Mouse (Mus musculus): ENCODE measurements around the gene Abr.

Abr gene

DNA sequence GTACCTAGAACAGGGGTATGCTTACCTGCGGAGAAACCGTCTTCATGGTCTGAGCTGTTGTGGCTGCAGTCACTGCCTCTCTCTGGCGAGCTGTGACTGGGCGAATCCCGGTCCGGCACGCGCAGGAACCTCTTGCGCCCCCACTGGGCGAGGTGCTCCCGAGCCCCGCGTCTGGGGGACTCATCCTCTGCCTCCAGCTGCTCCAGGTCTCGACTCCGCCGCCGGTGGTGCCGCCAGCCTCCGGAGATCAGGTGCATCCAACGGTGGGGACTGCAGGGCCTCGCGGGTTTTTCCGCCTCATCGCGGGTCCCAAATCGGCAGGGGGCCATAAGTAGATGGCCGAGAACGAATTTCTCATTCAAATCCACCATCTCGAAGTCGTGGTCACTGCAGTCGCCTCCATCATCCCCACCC lies at the start of gene Abr:
Gene Abr, minus strand, starts transcription at position 163 of the 414 bp plus-strand sequence.
- peak; percentile 73 for DNase-seq (ENCODE audit: low spot score)

DNA sequence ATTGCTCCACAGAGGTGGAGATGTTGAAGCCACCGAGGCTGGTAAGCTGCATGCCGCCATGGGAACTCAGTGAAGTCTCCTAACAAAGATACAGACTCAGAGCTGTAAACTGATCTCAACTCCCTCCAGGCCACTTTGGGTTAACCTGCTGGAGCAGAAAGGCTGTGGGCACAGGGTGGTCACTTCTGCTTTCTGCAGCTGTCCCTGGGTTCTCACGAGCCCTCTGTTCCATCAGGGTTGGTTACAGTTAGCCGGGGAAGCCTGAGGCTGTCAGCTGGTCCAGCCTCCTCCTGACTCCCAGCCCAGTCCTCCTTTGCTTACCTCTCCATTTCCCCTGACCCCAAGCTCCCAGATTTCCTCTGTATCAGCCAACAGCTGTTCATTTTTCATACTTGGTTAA lies 45.7 kb upstream of the Abr start:
- DNase-seq (ENCODE audit: low spot score) = no peak

DNA sequence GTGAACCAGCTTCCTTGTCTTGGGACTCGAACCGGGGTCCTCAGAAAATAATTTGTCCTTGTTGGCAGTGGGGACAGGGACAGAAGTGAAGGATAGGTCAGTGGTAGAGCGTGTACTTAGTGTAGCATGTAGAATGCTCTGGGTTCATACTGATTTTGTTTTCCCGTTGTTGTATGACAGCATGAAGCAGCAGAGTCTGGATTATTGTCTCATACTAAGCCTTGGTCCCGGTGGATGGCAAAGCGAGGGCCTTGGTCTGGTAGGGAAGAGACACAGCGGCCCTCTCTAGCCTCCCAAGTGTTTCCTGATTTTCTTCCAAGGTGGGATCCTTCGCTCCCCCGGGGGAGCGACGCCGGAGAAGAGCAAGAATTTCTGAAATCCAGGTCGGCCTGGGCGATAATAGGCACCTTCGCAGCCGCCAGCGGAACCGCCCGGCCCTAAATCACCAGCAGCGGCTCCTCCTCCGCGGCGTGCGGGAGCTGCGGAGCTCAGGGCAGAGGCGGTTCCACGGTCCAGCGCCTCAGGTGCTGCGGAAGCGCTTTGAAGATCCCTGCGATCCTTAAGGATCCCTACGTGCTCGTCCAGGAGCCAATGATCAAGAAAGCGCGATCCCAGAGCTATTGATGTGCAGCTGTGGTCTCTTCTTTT lies 44.0 kb upstream of the Abr start:
- no peak for DNase-seq (ENCODE audit: low spot score)

DNA sequence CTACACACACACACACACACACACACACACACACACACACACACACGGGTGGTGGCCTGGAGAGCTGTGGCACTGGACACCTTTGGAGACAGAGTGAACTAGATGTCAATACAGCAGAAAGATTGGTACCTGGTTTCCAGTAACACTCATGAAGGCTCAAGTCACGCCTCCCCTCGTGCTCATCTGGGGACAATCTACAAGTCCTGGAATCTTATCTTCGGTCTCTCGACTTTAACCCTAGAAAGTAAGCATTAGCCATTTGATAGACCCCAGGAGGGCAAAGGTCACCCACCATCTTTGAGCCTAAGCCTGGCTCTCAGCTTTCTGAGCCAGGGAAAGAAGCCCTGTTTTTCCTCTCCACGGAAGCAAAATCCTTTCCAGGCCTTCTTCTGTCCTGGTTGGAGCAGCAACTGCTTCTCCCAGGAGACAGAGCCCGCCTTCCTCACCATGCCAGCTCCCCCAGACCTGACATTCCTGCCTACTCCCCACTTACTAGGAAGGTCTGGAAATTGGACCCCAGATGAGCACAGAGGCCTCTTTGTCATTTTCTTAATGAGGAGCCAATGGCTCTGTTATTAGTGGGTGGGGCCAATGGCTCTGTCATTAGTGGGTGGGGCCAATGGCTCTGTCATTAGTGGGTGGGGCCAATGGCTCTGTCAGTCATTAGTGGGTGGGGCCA lies 39.8 kb upstream of the Abr start:
- DNase-seq (ENCODE audit: low spot score) = no peak

DNA sequence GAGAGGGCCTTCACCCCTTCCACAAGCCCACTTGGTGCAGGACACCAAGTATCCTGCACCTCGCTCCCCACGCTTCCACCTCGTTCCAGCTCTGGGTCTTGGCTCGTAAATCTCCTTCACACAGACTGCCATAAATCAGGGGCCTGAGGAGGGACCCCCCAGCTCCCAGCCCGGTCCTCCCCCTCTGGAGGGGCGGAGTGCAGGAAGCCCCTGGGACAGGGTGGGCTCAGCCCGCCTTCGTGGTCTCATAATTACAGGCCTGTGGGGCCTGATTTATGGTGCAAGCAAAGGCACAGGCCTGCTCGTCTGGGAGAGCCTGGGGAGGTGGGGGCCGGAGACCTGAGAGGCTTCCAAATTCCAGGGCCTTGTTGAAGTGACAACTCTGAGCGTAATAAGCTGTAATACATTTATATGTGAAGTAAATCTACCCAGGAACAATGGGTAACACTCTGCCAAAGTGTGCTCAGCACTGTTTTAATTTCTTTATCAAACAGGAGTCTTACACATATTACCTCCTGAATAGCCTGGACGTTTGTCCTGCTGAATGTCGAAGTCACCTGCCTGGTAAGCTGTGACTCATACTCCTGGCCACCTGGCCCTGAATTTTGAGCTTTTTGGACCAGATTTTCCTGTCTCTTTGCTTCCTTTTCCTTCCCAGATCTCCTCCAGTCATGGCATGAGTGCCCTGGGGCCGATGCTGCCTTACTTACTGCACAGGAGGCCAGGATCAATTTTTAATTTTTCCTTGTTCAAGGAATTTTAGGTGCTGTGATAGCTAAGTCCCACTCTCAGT lies 37.2 kb upstream of the Abr start:
- no peak for DNase-seq (ENCODE audit: low spot score)

DNA sequence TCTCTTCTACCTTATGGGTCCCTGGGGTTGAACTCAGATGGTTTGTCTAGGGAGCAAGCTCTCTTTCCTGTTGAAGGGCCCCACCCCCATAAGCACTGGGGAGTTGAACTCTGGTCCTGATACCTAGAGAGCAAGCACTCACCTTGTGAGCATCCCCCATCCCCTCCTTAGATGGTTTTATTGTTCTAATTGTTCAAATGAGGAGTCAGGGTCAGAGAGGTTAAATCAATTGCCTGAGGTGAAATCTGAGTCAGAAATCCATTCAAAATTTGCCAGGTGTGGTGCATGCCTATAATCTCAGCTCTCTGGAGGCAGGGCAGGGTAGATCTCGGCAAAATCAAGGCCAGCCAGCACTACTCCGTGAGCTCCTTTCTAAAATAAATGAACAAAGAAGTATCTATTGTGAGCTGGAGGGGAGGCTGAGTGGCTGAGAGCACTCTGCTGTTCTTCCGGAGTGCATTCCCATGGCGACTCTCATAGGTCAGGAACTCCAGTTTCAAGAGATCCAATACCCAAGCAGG lies 35.4 kb upstream of the Abr start:
- DNase-seq (ENCODE audit: low spot score) = no peak

DNA sequence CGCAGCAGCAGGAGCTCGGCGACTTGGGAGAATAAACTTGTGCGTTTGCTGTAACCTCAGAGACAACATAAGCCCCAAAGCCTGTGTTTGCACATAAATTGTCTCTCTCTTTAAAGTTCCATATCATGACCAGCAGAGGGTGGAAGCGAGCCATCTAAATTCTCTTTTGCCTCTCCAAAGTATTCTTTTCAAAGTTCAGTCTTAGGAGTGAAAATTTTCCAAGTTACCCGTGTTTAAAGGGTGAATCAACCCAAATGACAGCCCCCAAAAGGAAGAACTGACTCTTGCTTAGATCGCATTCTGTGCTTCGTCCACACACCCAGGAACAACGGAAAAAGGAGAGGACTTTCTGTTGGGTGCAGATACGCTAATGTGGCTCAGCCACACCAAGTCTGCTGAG lies 33.0 kb upstream of the Abr start:
- DNase-seq (ENCODE audit: low spot score) = no peak

DNA sequence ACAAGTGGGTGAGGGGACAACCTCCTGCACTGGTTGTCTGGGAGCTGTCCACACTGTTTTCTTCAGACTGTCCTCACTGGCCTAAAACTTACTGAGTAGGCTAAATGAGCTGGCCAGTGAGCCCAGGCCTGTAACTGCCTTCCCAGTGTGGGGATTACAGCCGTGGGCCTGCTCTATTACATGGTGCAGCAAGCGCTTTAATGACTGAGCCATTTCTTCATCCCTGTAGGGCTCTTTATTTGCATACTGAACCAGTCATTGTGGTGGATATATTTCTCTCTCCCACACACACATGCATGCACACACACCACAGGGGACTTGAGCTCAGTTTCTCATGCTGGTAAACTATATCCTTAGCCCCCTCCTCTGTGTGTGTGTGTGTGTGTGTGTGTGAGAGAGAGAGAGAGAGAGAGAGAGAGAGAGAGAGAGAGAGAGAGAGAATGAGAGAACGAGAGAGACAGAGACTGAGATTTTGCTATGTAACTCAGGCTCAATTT lies 30.8 kb upstream of the Abr start:
- no peak for DNase-seq (ENCODE audit: low spot score)

DNA sequence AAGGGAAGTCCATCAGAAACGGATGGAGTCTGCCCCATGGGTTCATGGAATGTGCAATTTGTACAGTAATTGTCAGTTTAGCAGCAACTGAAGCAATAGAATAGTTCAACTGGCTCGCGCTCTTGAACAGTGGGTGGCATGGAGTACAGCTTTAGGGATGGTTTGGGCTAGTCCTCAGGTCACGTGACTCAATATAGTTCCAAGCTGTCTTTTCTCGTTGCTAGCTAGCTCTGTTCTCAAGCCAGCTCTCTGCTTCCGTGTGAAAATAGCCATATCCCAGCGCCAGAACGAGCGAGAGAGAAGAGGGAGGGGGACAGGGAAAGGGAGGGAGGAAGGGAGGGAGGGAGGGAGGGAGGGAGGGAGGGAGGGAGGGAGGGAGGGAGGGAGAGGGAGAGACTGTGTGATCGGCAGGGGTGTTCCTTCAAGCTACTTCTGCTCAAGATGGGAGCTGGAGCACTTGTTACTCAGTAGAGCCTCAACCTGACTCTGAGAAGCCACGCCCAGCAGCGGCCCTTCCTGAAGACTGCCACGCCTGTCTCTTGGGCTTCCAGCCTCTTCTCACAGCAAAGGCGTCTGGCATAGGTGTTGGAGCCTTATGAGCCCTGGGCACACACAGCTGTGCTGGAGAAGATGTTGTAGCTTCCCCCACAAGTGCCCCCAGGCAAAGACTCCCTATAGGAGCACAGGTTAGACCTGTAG lies 28.9 kb upstream of the Abr start:
- DNase-seq (ENCODE audit: low spot score) = no peak

DNA sequence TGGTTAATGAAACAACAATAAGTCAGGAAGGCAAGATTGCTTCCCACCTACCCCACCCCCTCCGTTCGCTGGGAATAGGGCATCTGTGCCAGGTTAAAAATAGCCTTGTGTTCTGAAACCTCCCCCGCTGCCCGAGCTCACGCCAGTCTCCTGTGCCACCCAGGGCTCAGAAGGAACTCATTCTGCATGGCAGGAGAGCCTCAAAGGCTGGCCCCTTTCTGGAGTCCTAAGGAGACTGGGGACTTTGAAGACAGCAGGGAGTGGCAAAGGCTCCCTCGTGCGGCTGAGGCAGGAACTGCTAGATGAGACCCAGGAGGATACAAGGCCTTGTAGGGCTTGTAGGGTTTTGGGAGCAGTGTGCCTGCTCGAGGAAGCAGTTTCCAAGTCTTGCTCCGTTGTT lies 25.4 kb upstream of the Abr start:
- DNase-seq (ENCODE audit: low spot score) = peak; percentile 78

DNA sequence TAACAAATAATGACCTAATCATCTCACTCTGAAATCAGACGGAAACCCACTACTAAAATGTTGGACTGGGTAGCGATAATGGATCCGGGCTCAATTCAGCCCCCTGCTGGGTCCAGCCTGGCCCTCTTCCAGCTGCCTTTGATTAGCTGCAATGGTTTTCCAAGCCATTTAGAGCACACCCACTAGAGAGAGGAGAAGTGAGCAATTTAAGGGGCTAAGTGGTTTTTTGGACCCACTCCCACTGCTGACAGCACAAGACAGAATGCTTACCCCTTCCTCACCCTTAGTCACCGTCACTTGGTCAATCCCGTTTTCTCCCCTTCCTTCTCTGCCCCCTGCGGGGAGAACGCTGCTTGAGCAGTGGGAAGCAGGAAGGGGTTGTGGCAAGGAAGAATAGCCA lies 24.9 kb upstream of the Abr start:
- no peak for DNase-seq (ENCODE audit: low spot score)

DNA sequence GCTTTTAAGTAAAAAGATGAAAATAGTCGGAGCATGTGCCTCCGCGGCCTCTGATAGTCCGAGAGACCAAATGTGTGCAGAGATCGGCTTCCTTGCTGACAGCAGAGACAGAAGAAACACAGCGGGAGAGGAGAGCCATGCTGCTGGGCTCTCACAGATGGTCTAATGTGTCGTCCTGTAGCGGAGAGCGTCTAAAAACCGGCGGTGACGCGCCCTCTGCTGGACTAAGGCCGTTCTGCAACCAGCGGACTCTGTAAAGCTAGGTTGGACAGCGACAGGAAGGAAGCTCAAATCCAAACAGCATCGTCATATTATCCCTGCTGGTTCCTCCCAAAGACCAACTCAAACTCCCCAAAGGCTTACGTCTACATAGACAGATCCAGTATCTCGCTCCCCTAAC lies 23.8 kb upstream of the Abr start:
- peak; percentile 87 for DNase-seq (ENCODE audit: low spot score)

DNA sequence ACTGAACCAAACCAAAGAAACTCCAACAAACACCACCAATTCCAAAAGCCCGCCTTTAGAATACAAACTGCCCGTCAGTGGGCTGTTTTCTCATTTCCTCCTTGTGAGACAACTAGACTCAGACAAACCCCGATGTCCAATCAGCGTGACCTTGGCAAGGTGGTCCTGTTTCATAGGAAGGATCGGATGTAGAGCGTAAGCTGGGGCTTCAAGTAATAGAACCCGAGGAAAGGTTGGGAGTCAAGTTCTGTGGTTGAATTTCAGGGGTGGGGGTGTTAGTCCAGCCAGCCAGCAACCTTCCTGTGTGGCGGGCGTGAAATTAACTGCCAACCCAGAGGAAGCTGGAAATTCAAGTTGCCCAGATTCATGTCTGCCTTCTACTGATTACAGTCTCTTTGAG lies 22.9 kb upstream of the Abr start:
- no peak for DNase-seq (ENCODE audit: low spot score)

DNA sequence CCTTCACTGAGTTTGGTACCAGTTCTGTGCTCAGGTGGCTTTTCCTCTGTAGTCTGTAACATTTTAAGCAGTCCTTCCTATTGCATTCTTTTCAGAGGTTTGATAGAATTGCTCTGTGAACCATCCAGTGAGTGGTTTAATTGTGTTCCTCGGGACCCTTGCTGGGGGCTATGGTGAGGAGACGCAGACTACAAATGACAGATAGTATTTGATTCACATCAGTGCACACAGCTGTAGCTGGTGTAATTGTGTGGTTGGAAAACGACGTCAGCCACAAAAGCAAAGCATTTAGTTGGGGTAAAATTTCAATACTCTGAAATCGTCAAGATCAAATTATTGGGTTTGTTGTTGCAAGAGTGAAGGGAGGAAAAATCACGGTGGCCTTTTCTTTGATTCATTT lies 22.1 kb upstream of the Abr start:
- no peak for DNase-seq (ENCODE audit: low spot score)

DNA sequence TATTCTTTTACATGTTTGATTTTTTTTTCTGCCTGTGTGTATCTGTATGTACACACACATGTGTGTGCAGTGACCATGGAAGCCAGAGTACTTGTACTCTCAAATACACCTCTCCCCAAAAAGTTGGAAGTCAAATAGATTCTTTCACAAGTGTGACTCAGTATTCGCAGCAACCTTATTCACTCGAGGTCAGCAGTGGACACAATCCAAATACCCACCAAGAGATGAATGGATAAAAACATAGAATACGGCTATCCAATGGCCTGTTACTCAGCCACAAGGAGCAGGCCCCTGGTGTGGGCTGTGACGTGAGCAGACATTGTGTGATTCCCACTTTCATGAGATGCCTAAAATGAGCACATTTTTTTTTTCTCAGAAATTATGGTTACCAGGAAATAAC lies 18.1 kb upstream of the Abr start:
- no peak for DNase-seq (ENCODE audit: low spot score)

DNA sequence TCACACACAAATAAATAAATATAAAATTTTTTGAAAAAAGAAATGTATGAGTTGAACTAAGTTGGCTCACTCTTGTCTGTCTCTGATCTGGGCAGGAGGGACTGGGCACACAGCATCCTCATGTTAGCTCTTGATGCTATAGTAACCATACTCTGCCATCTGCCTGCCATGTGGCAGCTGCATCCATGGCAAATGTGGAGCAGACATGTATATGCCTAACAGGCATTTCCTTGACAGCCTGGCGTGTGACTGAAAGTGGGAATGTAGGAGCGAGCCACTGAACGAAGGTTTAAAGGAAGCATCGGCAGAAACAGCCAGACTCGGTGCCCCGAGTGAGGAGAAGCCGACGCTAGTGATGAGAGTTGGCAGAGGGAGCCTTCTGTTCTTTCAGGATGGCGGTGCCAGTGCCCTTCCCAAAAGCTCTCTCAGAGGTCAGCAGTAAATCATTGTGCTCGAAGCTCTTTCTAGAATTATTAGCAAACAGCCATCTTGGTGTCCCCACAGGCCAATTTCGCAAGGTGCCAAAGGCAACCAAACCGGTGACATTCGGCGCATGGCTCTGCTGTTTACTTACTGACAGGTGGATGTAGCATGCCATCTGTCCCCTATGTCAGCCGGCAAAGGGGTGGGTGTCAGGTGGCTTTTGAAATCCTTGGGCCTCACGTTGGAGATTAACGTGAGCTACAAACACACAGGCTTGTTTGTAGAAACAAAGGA lies 17.3 kb upstream of the Abr start:
- no peak for DNase-seq (ENCODE audit: low spot score)

DNA sequence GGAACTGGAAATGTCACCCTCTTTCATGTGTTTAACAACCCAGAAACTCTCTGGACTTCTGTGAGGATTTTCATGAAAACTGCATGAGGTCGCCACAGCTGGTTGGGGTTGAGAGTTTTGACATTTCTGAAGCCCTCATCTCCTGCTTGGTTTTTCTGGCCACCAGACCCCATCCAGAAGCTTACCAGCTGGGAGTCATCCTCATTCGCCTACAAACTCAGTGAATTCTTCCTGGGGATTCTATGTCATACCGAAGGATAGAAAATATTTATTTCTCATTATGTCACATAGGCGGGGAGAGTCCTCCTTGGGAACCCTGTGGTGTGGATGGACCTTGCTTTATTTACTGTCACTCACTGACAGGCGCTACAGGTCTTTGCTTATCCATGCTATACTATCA lies 8.4 kb upstream of the Abr start:
- DNase-seq (ENCODE audit: low spot score) = no peak

DNA sequence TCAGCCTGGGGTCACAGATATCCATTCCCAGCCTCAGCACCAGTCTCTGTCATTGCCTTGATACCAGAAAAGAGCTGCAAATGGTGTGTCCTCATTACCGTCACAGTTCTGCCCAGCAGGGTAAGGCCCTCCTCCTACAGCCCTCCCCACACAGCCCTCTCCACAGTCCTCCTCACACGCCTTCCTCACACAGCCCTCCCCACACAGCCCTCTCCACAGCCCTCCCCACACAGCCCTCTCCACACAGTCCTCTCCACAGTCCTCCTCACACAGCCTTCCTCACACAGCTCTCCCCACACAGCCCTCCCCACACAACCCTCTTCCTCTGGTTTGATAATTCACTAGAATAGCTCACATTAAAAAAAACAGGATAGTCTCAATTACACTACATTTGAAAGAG lies 7.9 kb upstream of the Abr start:
- DNase-seq (ENCODE audit: low spot score) = no peak

DNA sequence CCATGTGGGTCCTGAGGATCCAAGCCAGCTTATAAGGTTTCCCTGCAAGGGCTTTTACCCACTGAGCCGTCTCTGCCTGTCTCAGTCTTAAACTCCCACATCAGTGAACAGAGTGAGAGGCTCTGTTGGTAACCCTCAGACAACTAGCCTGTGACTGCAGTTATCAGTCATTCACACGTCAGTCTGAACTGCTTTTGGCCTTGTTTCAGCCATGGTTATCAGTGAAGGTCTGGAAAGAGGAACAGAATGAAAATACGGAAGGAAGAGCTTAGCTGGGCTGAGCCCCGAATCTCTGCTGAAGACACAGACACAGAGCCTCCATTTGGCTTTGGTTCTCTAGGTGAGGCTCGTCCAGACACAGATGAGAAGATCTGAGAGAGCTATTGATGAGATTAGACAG lies 6.5 kb upstream of the Abr start:
- no peak for DNase-seq (ENCODE audit: low spot score)

DNA sequence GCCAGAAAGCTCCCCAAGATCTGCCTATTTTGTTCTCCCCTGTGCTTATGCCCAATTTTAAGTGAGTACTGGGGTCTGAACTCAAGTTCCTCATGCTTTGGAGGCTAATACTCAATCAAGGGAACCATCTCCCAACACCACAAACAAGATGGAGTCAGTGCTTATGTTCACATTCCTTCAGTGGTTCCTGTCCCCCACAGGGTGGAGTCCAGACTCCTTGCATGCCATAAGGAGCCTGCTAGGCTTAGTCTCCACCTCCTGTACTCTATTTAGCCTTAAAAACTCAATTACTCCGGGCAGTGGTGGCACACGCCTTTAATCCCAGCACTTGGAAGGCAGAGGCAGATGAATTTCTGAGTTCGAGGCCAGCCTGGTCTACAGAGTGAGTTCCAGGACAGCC lies 2.8 kb upstream of the Abr start:
- no peak for DNase-seq (ENCODE audit: low spot score)

DNA sequence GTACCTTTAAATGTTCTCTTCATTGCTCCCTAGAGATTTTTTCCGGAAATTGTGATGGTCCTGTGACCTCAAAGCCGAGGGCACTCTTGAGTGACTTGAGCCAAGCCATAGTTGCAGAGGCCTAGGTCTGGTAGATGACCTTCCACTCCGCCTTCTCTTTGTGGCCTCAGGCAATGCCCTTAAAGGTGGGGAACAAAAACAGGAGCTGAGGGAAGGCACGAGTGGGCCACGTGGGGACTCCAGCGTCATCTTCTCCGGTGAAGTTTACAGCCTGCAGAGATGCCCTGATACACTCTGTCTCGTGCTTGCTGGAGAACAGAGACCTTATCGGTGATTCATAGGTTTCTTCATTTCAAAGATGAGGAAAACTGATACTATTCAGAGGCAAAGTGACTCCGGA lies 2.0 kb upstream of the Abr start:
- DNase-seq (ENCODE audit: low spot score) = no peak
